In genomic region chr13:23738041-23738440, GRCm38 (mm10) we compare ENCODE assay signal across 8 mouse cellular contexts. TPM values are rescaled to one million over a fixed set of nuclear protein-coding genes. Genes with fewer than 3 reads are reported as not detected.
DNase-seq lines count a peak whose midpoint lies in the region; ATAC-seq and TF ChIP-seq lines count a peak whose summit lies in the region.

No protein-coding gene starts in this region.

- ATAC-seq in embryonic facial prominence, embryonic 14.5 days (ENCODE audit: low read depth), result no peak

- peaks cover 14% of the 10 kb centered on the region; the same call in 1 of the 2 replicates for H3K4me1 ChIP-seq in embryonic facial prominence, embryonic 14.5 days (ENCODE audit: control insufficient read depth, insufficient read depth, low read length)
- H3K4me1 ChIP-seq in limb, embryonic 10.5 days, result peaks cover 15% of the 10 kb centered on the region
- H3K4me1 ChIP-seq in olfactory bulb, adult 2 months (ENCODE audit: control insufficient read depth, insufficient read depth, low read length), result no peaks in the 10 kb centered on the region

- H3K27me3 ChIP-seq in embryonic facial prominence, embryonic 14.5 days (replicated peaks; ENCODE audit: control insufficient read depth, insufficient read depth, low read length), result no peaks in the 10 kb centered on the region
- no peaks in the 10 kb centered on the region for H3K27me3 ChIP-seq in limb, embryonic 10.5 days (ENCODE audit: low read depth, poor library complexity, severe bottlenecking)

- WGBS in embryonic facial prominence, embryonic 14.5 days, result 23% methylated on average over 4 of the region's 4 CpGs
- WGBS in limb, embryonic 10.5 days, result 24% methylated on average over 4 of the region's 4 CpGs
- 21% methylated on average over 4 of the region's 4 CpGs for WGBS in olfactory bulb, adult 2 months

- H3K9me3 ChIP-seq in embryonic facial prominence, embryonic 14.5 days (ENCODE audit: control insufficient read depth, low read length), result no peaks in the 10 kb centered on the region
- no peaks in the 10 kb centered on the region for H3K9me3 ChIP-seq in limb, embryonic 10.5 days (replicated peaks)

- H3K9ac ChIP-seq in embryonic facial prominence, embryonic 14.5 days (ENCODE audit: low read depth, low read length), result peak overlapping the region; percentile 75

- H3K36me3 ChIP-seq in embryonic facial prominence, embryonic 14.5 days (ENCODE audit: control insufficient read depth, insufficient read depth, low read length), result no peaks in the 10 kb centered on the region
- no peaks in the 10 kb centered on the region for H3K36me3 ChIP-seq in limb, embryonic 10.5 days

- TF ChIP-seq CTCF in olfactory bulb, adult 2 months (IDR thresholded peaks at IDR 0.05; ENCODE audit: insufficient read depth, low read depth, low read length), result no peak

- peak; percentile 26 to 48 for DNase-seq in cerebellum, postnatal 10 days
- DNase-seq in cerebellum, postnatal 4 days (ENCODE audit: low spot score in 2 of 2), result no peak
- peak; percentile 23 for DNase-seq in 3134 (ENCODE audit: extremely low read depth, insufficient read length, low spot score)
- DNase-seq in embryonic facial prominence, embryonic 14.5 days (ENCODE audit: low spot score), result no peak
- no peak for DNase-seq in limb, embryonic 10.5 days (ENCODE audit: low spot score)
- DNase-seq in right cerebral cortex, postnatal 25 days, result no peak
- DNase-seq in right cerebral cortex, postnatal 4 days, result no peak

- H3K4me3 ChIP-seq in embryonic facial prominence, embryonic 14.5 days (ENCODE audit: low read depth, low read length), result peak overlapping the region; percentile 49
- peak overlapping the region; percentile 64 for H3K4me3 ChIP-seq in limb, embryonic 10.5 days
- H3K4me3 ChIP-seq in olfactory bulb, adult 2 months (ENCODE audit: insufficient read depth, low read depth, low read length), result no peak overlapping the region

- no peak for TF ChIP-seq POLR2A in olfactory bulb, adult 2 months (IDR thresholded peaks at IDR 0.05; ENCODE audit: insufficient read depth, low read depth, low read length)

- H3K4me2 ChIP-seq in embryonic facial prominence, embryonic 14.5 days (ENCODE audit: low read depth, low read length), result peak overlapping the region; percentile 63

- peak overlapping the region; percentile 95 for H3K27ac ChIP-seq in embryonic facial prominence, embryonic 14.5 days (replicated peaks; ENCODE audit: low read depth, low read length)
- peak overlapping the region; percentile 96 for H3K27ac ChIP-seq in limb, embryonic 10.5 days
- H3K27ac ChIP-seq in olfactory bulb, adult 2 months (ENCODE audit: insufficient read depth, low read depth, low read length), result peak overlapping the region; percentile 91

RNA-seq across cellular contexts. Expression of gene Hist1h1c, which starts 0.6 kb away (rescaled TPM):
- 36.1 and 37.8 TPM in 2 replicates for polyA plus RNA-seq in embryonic facial prominence, embryonic 14.5 days (2014; fragmentation: Nextera tagmentation; extraction: Ambion mirVana)
- polyA plus RNA-seq in limb, embryonic 10.5 days (2016; fragmentation: Nextera tagmentation; extraction: Ambion mirVana), result 8.6 and 11.8 TPM in 2 replicates
- not detected in 2 replicates for polyA plus RNA-seq in olfactory bulb, adult 2 months (2012; ENCODE audit: insufficient read depth, insufficient read length, low replicate concordance, missing spikeins)

RNA-seq across cellular contexts. Expression of gene Hist1h3c, which starts 7.4 kb away (rescaled TPM):
- 5.1 and 7.5 TPM in 2 replicates for polyA plus RNA-seq in embryonic facial prominence, embryonic 14.5 days (2014; fragmentation: Nextera tagmentation; extraction: Ambion mirVana)
- 9.6 TPM in 2 replicates for polyA plus RNA-seq in limb, embryonic 10.5 days (2016; fragmentation: Nextera tagmentation; extraction: Ambion mirVana)
- polyA plus RNA-seq in olfactory bulb, adult 2 months (2012; ENCODE audit: insufficient read depth, insufficient read length, low replicate concordance, missing spikeins), result not detected in 2 replicates

RNA-seq across cellular contexts. Expression of gene Hist1h2bb, which starts 8.5 kb away (rescaled TPM):
- 1.2 and 2.1 TPM in 2 replicates for polyA plus RNA-seq in embryonic facial prominence, embryonic 14.5 days (2014; fragmentation: Nextera tagmentation; extraction: Ambion mirVana)
- polyA plus RNA-seq in limb, embryonic 10.5 days (2016; fragmentation: Nextera tagmentation; extraction: Ambion mirVana), result 3.5 and 3.7 TPM in 2 replicates
- not detected in 2 replicates for polyA plus RNA-seq in olfactory bulb, adult 2 months (2012; ENCODE audit: insufficient read depth, insufficient read length, low replicate concordance, missing spikeins)

RNA-seq across cellular contexts. Expression of gene Hist1h2ab, which starts 12.9 kb away (rescaled TPM):
- 30.2 and 32.6 TPM in 2 replicates for polyA plus RNA-seq in embryonic facial prominence, embryonic 14.5 days (2014; fragmentation: Nextera tagmentation; extraction: Ambion mirVana)
- polyA plus RNA-seq in limb, embryonic 10.5 days (2016; fragmentation: Nextera tagmentation; extraction: Ambion mirVana), result 55.9 and 60.6 TPM in 2 replicates
- polyA plus RNA-seq in olfactory bulb, adult 2 months (2012; ENCODE audit: insufficient read depth, insufficient read length, low replicate concordance, missing spikeins), result not detected in 2 replicates

RNA-seq across cellular contexts. Expression of gene Hist1h3b, which starts 14.0 kb away (rescaled TPM):
- 6.6 and 11.5 TPM in 2 replicates for polyA plus RNA-seq in embryonic facial prominence, embryonic 14.5 days (2014; fragmentation: Nextera tagmentation; extraction: Ambion mirVana)
- 6.3 and 9.7 TPM in 2 replicates for polyA plus RNA-seq in limb, embryonic 10.5 days (2016; fragmentation: Nextera tagmentation; extraction: Ambion mirVana)
- not detected in 2 replicates for polyA plus RNA-seq in olfactory bulb, adult 2 months (2012; ENCODE audit: insufficient read depth, insufficient read length, low replicate concordance, missing spikeins)

Comparison
In these comparisons a context has a peak if more than half of its experiments do, and no peak if none do; other contexts are left out.
1. DNase-seq: peak in cerebellum, postnatal 10 days (2 of 2) and 3134 (single experiment); none in cerebellum, postnatal 4 days (0 of 2), embryonic facial prominence, embryonic 14.5 days (single experiment), limb, embryonic 10.5 days (single experiment), right cerebral cortex, postnatal 25 days (single experiment) and right cerebral cortex, postnatal 4 days (single experiment).
2. Peak in every context shown above with its lines, with median percentiles within 50 percentile points of each other: H3K27ac ChIP-seq.